Mouse (Mus musculus) limb, embryonic 14.5 days (tissue): ENCODE data around the gene Cwc25. TPM values are rescaled to one million over a fixed set of nuclear protein-coding genes. Genes with fewer than 3 reads are reported as not detected.

ENCODE experiments used
- ATAC-seq: fragments of 200-750 bp; cut with Nextera tagmentation; 2 replicates; pipeline ENCODE4 v1.8.0; 2017; ENCODE audit warnings: low read depth, moderate number of reproducible peaks, moderate TSS enrichment; ENCODE audit not compliant: low FRiP score
- DNase-seq: peaks from one replicate; pipeline ENCODE4 v3.0.0-alpha.2; 2015; ENCODE audit warnings: low spot score
- H3K27ac ChIP-seq: fragments of 300-500 bp; sonication (generic); replicated peaks from 2 replicates; pipeline ENCODE4 v1.5.1; 2014; ENCODE audit warnings: low read depth, mild to moderate bottlenecking, low read length, moderate library complexity, mixed read lengths
- H3K27me3 ChIP-seq: fragments of 300-500 bp; sonication (generic); 2 replicates; pipeline ENCODE4 v1.6.1; 2014; ENCODE audit warnings: low read length, mixed read lengths; ENCODE audit not compliant: control insufficient read depth, insufficient read depth
- H3K36me3 ChIP-seq: fragments of 300-500 bp; sonication (generic); 2 replicates; pipeline ENCODE4 v1.6.1; 2014; ENCODE audit warnings: mild to moderate bottlenecking, low read length, moderate library complexity, mixed read lengths; ENCODE audit not compliant: control insufficient read depth, insufficient read depth
- H3K4me1 ChIP-seq: fragments of 300-500 bp; sonication (generic); 2 replicates; pipeline ENCODE4 v1.6.1; 2014; ENCODE audit warnings: antibody characterized with exemption, low read length, mixed read lengths; ENCODE audit not compliant: control insufficient read depth, insufficient read depth
- H3K4me2 ChIP-seq: fragments of 300-500 bp; sonication (generic); replicated peaks from 2 replicates; pipeline ENCODE4 v1.6.1; 2014; ENCODE audit warnings: low read depth, mild to moderate bottlenecking, low read length, moderate library complexity; ENCODE audit not compliant: severe bottlenecking
- H3K4me3 ChIP-seq: fragments of 300-500 bp; sonication (generic); replicated peaks from 2 replicates; pipeline ENCODE4 v1.5.1; 2014; ENCODE audit warnings: low read length
- H3K9ac ChIP-seq: fragments of 300-500 bp; sonication (generic); 2 replicates; pipeline ENCODE4 v1.6.1; 2014; ENCODE audit warnings: mild to moderate bottlenecking, low read depth, low read length, moderate library complexity; ENCODE audit not compliant: severe bottlenecking
- H3K9me3 ChIP-seq: fragments of 300-500 bp; sonication (generic); 2 replicates; pipeline ENCODE4 v1.6.1; 2016; ENCODE audit warnings: low read length; ENCODE audit not compliant: control insufficient read depth
- POLR2A ChIP-seq: fragments of 200-500 bp; IDR thresholded peaks from 2 replicates; pipeline ENCODE4 v1.8.0; 2012; ENCODE audit warnings: inconsistent platforms, mild to moderate bottlenecking, moderate library complexity, borderline replicate concordance; ENCODE audit not compliant: insufficient read depth, insufficient read length; ENCODE audit errors: extremely low read depth
- WGBS: fragments of 180-500 bp; shearing (Covaris S2); extraction: QIAGEN DNeasy Blood & Tissue Kit; methylation state at CpG from one replicate; pipeline ENCODE4 v1.1.7; 2014; 5-methylcytosine and 5-hydroxymethylcytosine counted together
- polyA plus RNA-seq, 2 experiments: library from polyadenylated mRNA; depleted of rRNA in 1 of 2; stranded (reverse) in 1 of 2; unstranded in 1 of 2; fragments of >200 nt; fragmentation: Nextera tagmentation in 1 of 2; extraction: Ambion mirVana in 1 of 2; gene quantifications; 2 replicates each; pipeline versions ENCODE4 v1.2.1 to v1.2.3; 2012 to 2014

Cwc25 gene
- polyA plus RNA-seq, 2 experiments: 11.6 to 20.6 TPM

- Histone ChIP-seq H3K9ac (0 out of 2 replicates have a peak overlapping the region, but pooled peaks have one; percentile 83), H3K4me3 (peak overlapping the region; percentile 80; the same call in 1 of the 2 replicates), H3K4me2 (peak overlapping the region; percentile 83), H3K36me3 (peaks cover 17% of the 10 kb centered on the region), H3K27ac (no peak overlapping the region), H3K27me3 (no peaks in the 10 kb centered on the region), H3K4me1 (peaks cover 15% of the 10 kb centered on the region), H3K9me3 (no peaks in the 10 kb centered on the region)
- WGBS: 83% methylated on average over 9 of the region's 9 CpGs
- no peak for DNase-seq
- ATAC-seq: no peak
- no peak for TF ChIP-seq POLR2A
Measured at GRCm38 (mm10) chr11:97742591-97742990, 23.8 kb downstream of the Cwc25 start.

GRCm38 (mm10) chr11:97742157-97742556 is 24.2 kb downstream of the Cwc25 start:
- ATAC-seq (no peak), DNase-seq (no peak)
- no peak overlapping the region for H3K27ac ChIP-seq
- H3K27me3 ChIP-seq: no peaks in the 10 kb centered on the region
- H3K9ac ChIP-seq: no peak overlapping the region
- H3K36me3 ChIP-seq: peaks cover 12% of the 10 kb centered on the region
- no peak overlapping the region for H3K4me3 ChIP-seq
- 91% methylated on average over 5 of the region's 5 CpGs for WGBS
- H3K4me2 ChIP-seq: 0 out of 2 replicates have a peak overlapping the region, but pooled peaks have one; percentile 83
- H3K9me3 ChIP-seq: no peaks in the 10 kb centered on the region
- H3K4me1 ChIP-seq: peaks cover 15% of the 10 kb centered on the region
- no peak for TF ChIP-seq POLR2A

- Histone ChIP-seq H3K27me3 (no peaks in the 10 kb centered on the region), H3K36me3 (no peaks in the 10 kb centered on the region), H3K27ac (no peak overlapping the region), H3K4me2 (no peak overlapping the region), H3K4me1 (peaks cover 15% of the 10 kb centered on the region), H3K9me3 (no peaks in the 10 kb centered on the region), H3K9ac (no peak overlapping the region), H3K4me3 (no peak overlapping the region)
- no peak for TF ChIP-seq POLR2A
- 42% methylated on average over 7 of the region's 7 CpGs for WGBS
- no peak for ATAC-seq
- DNase-seq: no peak
Measured at GRCm38 (mm10) chr11:97740190-97740589, 26.2 kb downstream of the Cwc25 start.

GRCm38 (mm10) chr11:97739155-97739554 is 27.2 kb downstream of the Cwc25 start:
- 96% methylated on average over 3 of the region's 3 CpGs for WGBS
- DNase-seq (no peak), ATAC-seq (no peak)
- no peak overlapping the region for H3K4me2 ChIP-seq
- H3K36me3 ChIP-seq: no peaks in the 10 kb centered on the region
- no peaks in the 10 kb centered on the region for H3K9me3 ChIP-seq
- no peak overlapping the region for H3K9ac ChIP-seq
- TF ChIP-seq POLR2A: no peak
- H3K4me1 ChIP-seq: peaks cover 17% of the 10 kb centered on the region
- H3K4me3 ChIP-seq: no peak overlapping the region
- no peaks in the 10 kb centered on the region for H3K27me3 ChIP-seq
- no peak overlapping the region for H3K27ac ChIP-seq

- Histone ChIP-seq H3K9ac (no peak overlapping the region), H3K4me1 (peaks cover 19% of the 10 kb centered on the region), H3K27me3 (no peaks in the 10 kb centered on the region)
Measured at GRCm38 (mm10) chr11:97738703-97739102, 27.7 kb downstream of the Cwc25 start.

More at GRCm38 (mm10) chr11:97738703-97739102, 27.7 kb downstream of the Cwc25 start:
- WGBS: 59% methylated on average over 6 of the region's 6 CpGs
- Histone ChIP-seq H3K9me3 (no peaks in the 10 kb centered on the region), H3K27ac (no peak overlapping the region), H3K4me3 (no peak overlapping the region), H3K36me3 (no peaks in the 10 kb centered on the region), H3K4me2 (no peak overlapping the region)
- TF ChIP-seq POLR2A: no peak
- no peak for ATAC-seq
- no peak for DNase-seq
